Mouse (Mus musculus) adrenal gland, postnatal 10 days (tissue): Measurements from ENCODE around the gene Med4. TPM values are rescaled to one million over a fixed set of nuclear protein-coding genes. Genes with fewer than 3 reads are reported as not detected.
A peak's percentile ranks its signal among the peaks of the same experiment; 100 is the strongest.

Experiments
- DNase-seq: peaks from one replicate; pipeline ENCODE4 v3.0.0; 2021; ENCODE audit warnings: mixed read lengths
- long read RNA-seq, 2 experiments: library from polyadenylated mRNA; stranded (forward); transcript quantifications; one replicate each; pipeline ENCODE4 v2.0.0; 2021
- total RNA-seq, 2 experiments: library from RNA; stranded (reverse); gene quantifications; 2 replicates each; pipeline ENCODE4 v1.2.3; 2021

The Med4 gene
- total RNA-seq = 10 to 100 TPM; 25.1 to 32.8 TPM
- long read RNA-seq, experiment 1, transcript Med4-201 (7 exons, 1,328 nt) = major isoform, 30 of 34 reads
- long read RNA-seq, experiment 1, partial matches to known transcripts = 0 of 34 reads
- long read RNA-seq, experiment 1, other reads (novel, unspliced or antisense) = 1 of 34 reads
- long read RNA-seq, experiment 2, transcript Med4-201 (7 exons, 1,328 nt) = major isoform, 18 of 20 reads
- long read RNA-seq, experiment 2, partial matches to known transcripts = 0 of 20 reads
- long read RNA-seq, experiment 2, other reads (novel, unspliced or antisense) = 1 of 20 reads

- peak; percentile 97 for DNase-seq
Measured at GRCm38 (mm10) chr14:73509765-73510423, at the start of gene Med4. Gene Med4, plus strand, starts transcription at chr14:73510025.

DNA sequence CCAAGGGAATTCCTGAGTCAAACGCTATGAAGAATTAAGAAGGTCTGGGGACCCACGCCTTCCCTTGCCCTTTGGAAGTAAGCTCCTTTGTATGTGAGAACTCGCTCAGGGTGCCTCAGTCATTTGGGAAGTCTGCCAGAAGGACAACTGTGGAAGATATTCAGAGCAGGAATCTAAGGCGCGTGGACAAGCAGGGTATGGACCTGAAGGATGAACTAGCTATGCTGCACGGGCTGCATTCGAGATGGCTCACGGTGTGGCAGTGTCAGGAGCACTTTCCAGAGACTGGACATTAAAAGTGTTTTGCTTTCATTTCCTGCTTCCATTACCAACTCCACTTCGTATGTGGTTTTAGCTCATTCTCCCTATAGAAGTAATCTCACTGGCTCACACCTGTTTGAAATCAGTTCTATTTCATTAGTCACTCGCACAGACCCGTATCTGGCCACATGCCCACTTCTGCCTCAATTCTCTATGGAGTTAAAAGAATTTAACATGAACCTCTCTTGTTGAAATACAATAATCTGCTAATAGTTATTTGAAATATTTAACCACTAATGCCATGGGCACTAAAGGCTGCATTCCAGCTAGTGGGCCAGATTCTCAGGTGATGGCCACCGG lies 49.2 kb upstream of the Med4 start:
- DNase-seq = no peak

- no peak for DNase-seq
Measured at GRCm38 (mm10) chr14:73462211-73462610, 47.6 kb upstream of the Med4 start.

DNA sequence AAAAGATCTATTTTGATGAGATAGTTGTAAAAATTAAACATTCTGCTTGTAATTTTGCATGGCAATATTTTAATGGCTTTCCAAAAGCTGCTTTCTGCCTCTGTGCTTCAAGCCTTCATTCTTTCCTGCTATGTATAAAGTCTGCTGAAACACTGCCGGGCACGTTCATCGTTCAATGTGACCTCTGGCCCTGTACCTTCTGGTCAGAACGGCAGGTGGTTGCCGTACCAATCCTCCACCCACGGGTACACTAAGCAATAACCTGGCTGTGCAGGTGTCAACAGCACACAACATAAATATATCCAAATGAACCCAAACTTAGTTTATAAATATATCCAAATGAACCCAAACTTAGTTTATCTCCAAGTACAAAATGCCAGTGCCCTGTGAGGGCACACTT lies 42.1 kb upstream of the Med4 start:
- no peak for DNase-seq

GRCm38 (mm10) chr14:73469506-73469905 lies 40.3 kb upstream of the Med4 start:
- DNase-seq = no peak

GRCm38 (mm10) chr14:73470593-73470992 lies 39.2 kb upstream of the Med4 start:
- DNase-seq = no peak

GRCm38 (mm10) chr14:73472205-73472604 lies 37.6 kb upstream of the Med4 start:
- no peak for DNase-seq

DNA sequence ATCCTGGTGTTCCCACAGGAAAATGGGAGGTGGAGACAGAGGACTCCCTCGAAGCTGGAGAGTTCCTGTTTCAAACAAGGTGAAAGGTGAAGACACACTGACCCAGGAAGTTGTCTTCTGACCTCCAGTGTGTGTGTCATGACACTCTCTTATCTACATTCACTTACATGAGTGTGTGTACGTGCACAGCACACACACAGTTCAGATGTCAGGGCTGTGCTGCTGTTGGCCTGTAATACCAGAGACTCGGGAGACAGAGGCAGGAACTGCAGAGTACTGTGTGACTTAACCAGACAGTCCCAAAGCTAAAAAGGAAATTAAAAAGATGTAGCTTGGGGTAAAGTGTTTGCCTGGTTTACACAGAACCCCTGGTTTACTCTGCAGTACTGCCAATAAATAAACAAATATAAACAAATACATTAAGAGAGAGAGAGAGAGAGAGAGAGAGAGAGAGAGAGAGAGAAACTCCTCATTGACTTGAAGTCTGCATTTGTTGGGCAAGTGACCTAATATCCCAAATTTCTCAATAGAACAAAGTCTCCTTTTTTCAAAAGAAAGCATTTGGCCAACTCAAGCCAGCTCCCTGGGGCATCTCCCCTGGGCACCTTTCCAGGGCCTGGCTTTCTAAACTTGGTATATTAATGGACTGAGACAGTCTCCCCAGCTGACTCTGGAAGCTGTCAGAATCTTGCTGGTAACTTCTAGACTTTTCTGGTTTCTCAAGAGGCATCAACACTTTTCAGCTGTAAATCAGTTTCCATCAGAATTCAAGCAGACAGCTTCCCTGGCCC lies 36.0 kb upstream of the Med4 start:
- DNase-seq = peak; percentile 88

DNA sequence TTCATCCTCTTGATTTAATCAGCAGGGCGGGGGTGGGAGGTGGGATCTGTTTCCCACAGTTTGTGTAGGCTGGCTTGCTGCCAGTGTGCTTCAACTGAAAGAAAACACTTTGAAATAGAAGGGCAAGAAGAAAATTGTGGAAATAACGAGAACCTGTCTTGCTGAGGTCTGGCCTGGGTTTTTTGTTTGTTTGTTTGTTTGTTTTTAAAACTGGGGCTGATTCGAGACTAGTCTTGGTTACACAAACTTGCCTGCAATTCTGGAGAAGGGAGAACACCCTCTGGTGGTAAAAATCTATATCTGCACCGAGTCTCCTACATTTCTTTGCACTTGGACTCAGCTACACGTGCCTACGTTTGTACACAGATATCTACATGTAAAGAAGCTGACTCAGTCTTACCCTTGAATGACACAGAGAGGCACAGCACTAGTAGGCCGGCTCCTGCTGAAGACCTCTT lies 35.2 kb upstream of the Med4 start:
- DNase-seq = peak; percentile 37

DNA sequence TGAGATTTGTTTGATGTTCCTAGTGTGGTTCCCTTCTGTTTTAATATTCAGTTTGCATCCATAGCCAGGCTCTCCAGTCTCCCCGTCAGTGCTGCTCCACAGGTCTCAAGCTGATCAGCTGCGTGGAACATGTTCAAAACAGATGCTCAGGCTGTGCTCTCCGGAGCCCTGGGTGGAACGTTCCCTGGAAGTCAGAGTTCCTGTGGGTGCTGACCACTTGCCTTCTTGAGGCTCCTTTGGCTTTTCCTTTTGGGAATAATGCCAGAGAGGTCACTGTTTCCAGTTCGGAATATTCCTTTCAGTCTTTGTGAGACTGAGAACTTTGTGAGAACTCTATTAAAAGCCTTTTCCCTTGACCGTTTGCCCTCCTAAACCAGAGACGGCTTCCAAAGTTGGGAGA lies 34.3 kb upstream of the Med4 start:
- peak; percentile 27 for DNase-seq

DNA sequence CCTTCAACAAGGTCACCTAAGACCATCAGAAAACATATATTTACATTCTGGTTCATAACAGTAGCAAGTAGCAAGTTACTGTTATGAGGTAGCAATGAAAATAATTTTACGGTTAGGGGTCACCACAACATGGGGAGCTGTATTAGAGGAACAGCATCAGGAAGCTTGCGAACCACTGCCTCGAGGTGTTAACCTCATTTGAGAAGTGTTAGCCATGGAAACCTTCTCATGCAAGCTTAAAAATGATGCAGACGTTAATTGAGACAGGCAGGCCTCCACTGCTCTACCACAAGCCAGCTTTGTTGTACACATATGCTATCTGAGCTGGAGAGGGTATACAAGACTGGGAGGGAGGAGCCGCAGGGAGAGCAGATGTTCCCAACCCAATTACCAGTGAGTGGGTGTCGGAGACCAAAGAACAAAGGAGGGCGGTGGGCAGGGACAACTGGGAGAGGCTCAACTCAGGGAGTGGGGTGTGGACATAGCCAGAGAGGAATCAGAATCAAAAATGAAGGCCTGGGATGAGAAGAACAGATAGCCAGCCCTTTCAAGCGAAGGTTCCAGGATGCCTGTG lies 33.4 kb upstream of the Med4 start:
- no peak for DNase-seq

DNA sequence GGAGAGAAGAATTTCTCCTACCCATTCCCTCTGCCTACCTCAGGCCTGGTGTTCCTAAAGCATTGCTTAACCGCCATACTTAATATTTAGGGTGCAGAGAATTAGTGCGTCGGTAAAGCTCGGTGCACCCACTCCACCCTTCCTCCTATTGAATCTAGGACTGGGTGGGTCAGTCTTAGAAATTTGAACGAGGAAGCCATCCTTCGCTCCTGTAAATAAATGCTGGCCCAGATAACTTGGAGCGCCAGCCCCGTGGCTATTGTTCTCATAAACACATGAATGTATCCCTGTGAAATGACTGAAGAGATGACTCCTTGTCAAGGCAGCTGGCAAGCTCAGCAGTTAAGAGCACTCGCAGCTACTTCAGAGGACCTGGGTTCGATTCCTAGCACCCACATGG lies 32.7 kb upstream of the Med4 start:
- DNase-seq = no peak

- DNase-seq = no peak
Measured at GRCm38 (mm10) chr14:73478321-73478720, 31.5 kb upstream of the Med4 start.

DNA sequence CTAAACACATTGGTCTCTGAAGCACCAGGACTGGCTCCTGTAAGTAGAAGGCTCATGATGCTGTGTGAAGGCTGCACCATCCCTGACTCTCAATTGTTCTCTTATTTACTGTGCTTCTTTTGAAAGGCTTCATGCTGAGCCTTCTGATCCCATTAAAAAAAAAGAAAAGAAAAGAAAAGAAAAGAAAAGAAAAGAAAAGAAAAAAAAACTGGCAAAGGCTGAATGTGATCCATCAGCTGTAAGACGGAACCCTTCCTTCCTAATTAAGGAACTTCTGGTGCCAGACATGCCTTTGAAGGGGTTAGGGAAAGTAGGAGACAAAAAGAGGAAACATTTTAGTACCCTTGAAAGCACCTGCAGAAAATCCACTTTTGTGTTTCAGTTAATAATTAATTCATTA lies 30.1 kb upstream of the Med4 start:
- no peak for DNase-seq

DNA sequence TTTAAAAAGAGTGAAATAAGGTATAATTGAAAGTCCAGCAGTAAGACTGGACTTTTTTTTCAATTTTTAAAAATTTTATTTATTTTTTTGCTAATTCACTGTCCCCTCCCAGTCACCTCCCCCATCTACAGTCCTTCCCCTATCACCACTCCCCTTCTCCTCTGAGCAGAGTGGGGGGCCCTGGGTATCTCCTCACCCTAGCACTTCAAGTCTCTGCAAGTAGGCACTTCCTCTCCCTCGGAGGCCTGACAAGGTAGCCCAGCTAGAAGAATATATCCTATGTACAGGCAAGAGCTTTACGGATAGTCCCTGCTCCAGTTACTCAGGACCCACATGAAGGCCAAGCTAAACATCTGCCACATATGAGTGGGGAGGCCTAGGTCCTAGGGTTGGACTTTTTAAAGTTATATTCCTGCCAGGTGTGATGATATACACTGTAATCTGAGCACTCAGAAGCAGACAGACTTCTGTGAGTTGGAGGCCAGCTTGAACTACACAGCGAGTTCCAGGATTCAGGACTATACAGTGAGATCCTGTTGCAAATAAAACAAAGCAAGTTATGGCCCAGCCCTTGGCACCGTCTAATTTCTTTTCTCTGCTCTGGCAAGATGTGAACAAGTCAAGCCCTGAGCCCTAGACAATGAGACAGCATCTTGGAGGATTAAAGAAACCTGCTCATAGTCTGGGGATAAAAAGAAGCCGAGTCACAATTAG lies 26.2 kb upstream of the Med4 start:
- no peak for DNase-seq

DNA sequence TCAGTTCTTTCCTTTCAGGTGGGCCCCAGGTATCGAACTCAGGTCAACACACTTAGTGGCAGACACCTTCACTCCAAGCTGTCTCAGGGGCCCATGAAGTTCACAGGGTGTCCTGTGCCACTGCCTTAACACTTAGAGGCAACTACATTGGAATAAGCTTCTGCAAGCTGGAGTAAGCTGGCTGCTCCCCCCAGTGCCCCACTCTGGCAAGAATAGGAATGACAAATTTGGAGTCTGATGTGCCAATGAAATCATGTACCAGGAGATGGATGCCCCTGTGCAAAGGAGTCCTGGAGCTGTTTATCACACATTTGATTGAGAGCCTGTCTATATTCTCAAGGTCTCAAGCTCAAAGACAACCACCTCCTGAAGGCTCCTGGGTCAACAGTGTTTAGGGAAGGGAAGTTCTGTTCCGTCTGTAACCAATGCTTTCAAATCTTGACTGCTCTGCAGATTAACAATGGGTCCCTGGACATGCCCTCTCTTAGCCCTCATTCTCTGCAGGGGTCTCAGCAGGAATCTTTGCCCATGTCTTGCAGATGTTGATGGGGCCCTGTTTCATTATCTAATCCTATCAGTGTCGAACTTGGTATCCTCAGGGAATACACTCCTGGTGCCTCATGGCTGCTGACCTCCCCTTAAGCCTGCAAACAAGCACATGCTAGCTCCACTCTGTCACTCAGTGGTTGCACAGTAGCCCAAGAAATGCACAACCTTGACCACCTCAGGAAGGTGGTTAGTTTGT lies 25.3 kb upstream of the Med4 start:
- DNase-seq = no peak

DNA sequence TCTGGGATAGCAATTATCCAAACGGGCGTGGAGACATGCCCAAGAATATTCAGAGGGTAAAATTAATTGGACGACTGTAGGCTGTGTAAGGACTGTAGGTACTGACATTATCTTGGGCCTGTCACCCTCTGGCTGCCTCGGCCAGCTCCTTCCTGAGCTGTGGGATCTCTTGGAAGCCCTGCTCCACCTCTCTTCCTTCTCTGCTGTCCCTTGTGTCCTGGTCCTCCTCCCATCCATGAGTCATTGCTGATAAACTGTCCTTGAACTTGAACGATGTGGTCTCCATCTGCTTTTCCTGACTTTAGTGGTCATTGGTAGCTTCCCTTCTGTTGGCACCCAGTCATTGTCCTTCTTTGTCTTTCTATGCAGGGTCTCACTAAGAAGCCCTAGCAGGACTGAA lies 23.2 kb upstream of the Med4 start:
- no peak for DNase-seq

GRCm38 (mm10) chr14:73493356-73493755 lies 16.5 kb upstream of the Med4 start:
- DNase-seq = no peak

DNA sequence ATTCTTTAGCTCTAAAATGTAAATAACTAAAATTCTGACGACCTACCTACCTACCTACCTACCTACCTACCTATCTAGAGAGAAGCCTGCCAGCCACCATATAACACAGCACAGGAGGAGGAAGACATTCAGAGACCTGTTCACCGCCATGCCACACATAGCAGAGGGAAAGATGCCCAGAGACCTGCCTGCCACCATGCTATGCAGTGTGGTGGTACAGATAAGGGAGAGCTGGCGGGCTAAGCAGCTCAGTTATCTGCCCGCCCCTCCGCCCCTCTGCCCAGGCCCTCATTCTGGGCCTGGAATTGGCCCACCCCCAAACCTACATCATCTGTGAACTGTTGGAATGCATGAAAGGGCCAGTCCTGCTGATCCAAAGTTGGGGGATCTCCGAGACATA lies 15.7 kb upstream of the Med4 start:
- DNase-seq = no peak

GRCm38 (mm10) chr14:73495753-73496152 lies 14.1 kb upstream of the Med4 start:
- no peak for DNase-seq

DNA sequence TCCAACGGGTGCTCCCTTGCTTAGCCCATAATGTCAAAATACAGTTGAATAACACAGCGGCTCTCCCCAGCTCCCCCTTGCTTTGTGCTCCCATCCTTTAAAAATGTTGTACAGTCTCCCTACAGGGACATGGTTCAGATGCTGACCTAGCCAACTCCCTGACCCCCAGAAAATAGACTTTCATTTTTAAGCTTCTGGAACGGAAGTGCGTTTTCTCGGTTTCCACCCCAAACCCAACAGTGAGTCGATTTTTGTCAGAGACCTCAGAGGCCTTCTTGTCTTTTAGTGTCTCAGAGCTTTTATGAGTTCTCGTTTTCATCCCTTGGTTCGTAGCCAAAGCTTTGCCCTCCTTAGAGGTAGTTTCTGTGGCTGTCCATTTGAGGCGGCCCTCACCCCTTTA lies 8.5 kb upstream of the Med4 start:
- no peak for DNase-seq
